Mouse (Mus musculus): ENCODE results near the gene Lgals8. TPM values are rescaled to one million over a fixed set of nuclear protein-coding genes. Genes with fewer than 3 reads are reported as not detected.

Gene Lgals8
- total RNA-seq, 1 experiment, result 8.0 TPM

- in situ Hi-C loops (cut with MboI; ENCODE audit: low sequenced_read_pairs in 2 of 2, unreplicated experiment in 2 of 2), result no loop called here
- H3K36me3 ChIP-seq (ENCODE audit: control insufficient read depth, insufficient read depth, low read length, poor library complexity, severe bottlenecking), result no peaks in the 10 kb centered on the region
- DNase-seq (ENCODE audit: low read depth, low spot score), result no peak
- H3K9ac ChIP-seq (ENCODE audit: insufficient read depth, low read depth, low read length, poor library complexity, severe bottlenecking), result no peak overlapping the region
- H3K4me3 ChIP-seq (ENCODE audit: insufficient read depth in 1 of 2, low read depth in 1 of 2, low read length in 2 of 2, poor library complexity in 1 of 2, severe bottlenecking in 1 of 2), result no peak overlapping the region
- no peaks in the 10 kb centered on the region for H3K9me3 ChIP-seq (ENCODE audit: control insufficient read depth, insufficient read depth, low read depth, low read length)
- no peak overlapping the region for H3K27ac ChIP-seq (ENCODE audit: insufficient read depth, low read depth, low read length, poor library complexity, severe bottlenecking)
- TF ChIP-seq CHD2 (IDR thresholded peaks at IDR 0.05; ENCODE audit: low read depth, low read length) (no peak), HCFC1 (IDR thresholded peaks at IDR 0.05; ENCODE audit: borderline replicate concordance, insufficient read depth, low read length) (no peak), ZC3H11A (IDR thresholded peaks at IDR 0.05; ENCODE audit: borderline replicate concordance, low read depth, low read length) (no peak), MAFK (IDR thresholded peaks at IDR 0.05; ENCODE audit: insufficient read depth, low read depth, low read length) (no peak), ZNF384 (IDR thresholded peaks at IDR 0.05; ENCODE audit: low read depth, low read length) (no peak)
- H3K4me1 ChIP-seq (ENCODE audit: control insufficient read depth in 2 of 2, insufficient read depth in 2 of 2, low read length in 2 of 2, poor library complexity in 1 of 2), result no peaks in the 10 kb centered on the region
These were observed 40.6 kb upstream of the Lgals8 start for GRCm38 (mm10) chr13:12505359-12505758.

DNA sequence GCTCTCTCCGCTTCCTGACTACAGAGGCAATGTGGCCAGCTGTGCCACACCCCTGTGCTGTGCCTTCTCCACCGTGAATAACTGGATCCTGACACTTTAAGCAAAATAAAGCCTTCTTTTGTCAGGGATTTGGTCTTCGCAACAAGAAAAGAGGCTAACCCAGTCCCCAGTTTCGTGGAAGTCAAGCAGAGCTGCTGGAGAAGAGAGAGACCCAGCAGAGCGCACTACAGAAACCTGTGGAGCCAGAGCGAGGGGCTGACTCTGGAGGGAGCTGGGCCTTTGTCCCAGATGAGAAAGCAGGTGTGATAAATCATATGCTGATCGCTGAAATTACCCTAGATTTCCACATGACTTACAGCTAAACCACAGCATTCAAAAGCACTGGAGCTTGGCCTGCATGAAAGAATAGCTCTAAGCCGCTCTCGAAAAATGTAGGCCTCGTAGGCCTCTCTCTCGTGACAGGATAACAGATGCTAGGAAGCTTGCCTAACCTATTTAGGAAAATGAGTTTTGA lies 38.6 kb upstream of the Lgals8 start:
- H3K4me3 ChIP-seq (ENCODE audit: insufficient read depth in 1 of 2, low read depth in 1 of 2, low read length in 2 of 2, poor library complexity in 1 of 2, severe bottlenecking in 1 of 2), result no peak overlapping the region
- no peak overlapping the region for H3K27ac ChIP-seq (ENCODE audit: insufficient read depth, low read depth, low read length, poor library complexity, severe bottlenecking)
- no peaks in the 10 kb centered on the region for H3K36me3 ChIP-seq (ENCODE audit: control insufficient read depth, insufficient read depth, low read length, poor library complexity, severe bottlenecking)
- no peaks in the 10 kb centered on the region for H3K9me3 ChIP-seq (ENCODE audit: control insufficient read depth, insufficient read depth, low read depth, low read length)
- no peak for TF ChIP-seq CHD2 (IDR thresholded peaks at IDR 0.05; ENCODE audit: low read depth, low read length)
- no peak for TF ChIP-seq ZNF384 (IDR thresholded peaks at IDR 0.05; ENCODE audit: low read depth, low read length)
- TF ChIP-seq MAFK (IDR thresholded peaks at IDR 0.05; ENCODE audit: insufficient read depth, low read depth, low read length), result no peak
- no peak for TF ChIP-seq HCFC1 (IDR thresholded peaks at IDR 0.05; ENCODE audit: borderline replicate concordance, insufficient read depth, low read length)
- no peak for TF ChIP-seq ZC3H11A (IDR thresholded peaks at IDR 0.05; ENCODE audit: borderline replicate concordance, low read depth, low read length)
- no peaks in the 10 kb centered on the region for H3K4me1 ChIP-seq (ENCODE audit: control insufficient read depth in 2 of 2, insufficient read depth in 2 of 2, low read length in 2 of 2, poor library complexity in 1 of 2)
- no peak overlapping the region for H3K9ac ChIP-seq (ENCODE audit: insufficient read depth, low read depth, low read length, poor library complexity, severe bottlenecking)
- in situ Hi-C loops (cut with MboI; ENCODE audit: low sequenced_read_pairs in 2 of 2, unreplicated experiment in 2 of 2), result no loop called here
- no peak for DNase-seq (ENCODE audit: low read depth, low spot score)

- H3K4me1 ChIP-seq (ENCODE audit: control insufficient read depth in 2 of 2, insufficient read depth in 2 of 2, low read length in 2 of 2, poor library complexity in 1 of 2), result no peaks in the 10 kb centered on the region
- H3K9me3 ChIP-seq (ENCODE audit: control insufficient read depth, insufficient read depth, low read depth, low read length), result no peaks in the 10 kb centered on the region
- H3K27ac ChIP-seq (ENCODE audit: insufficient read depth, low read depth, low read length, poor library complexity, severe bottlenecking), result no peak overlapping the region
- in situ Hi-C loops (cut with MboI; ENCODE audit: low sequenced_read_pairs in 2 of 2, unreplicated experiment in 2 of 2), result no loop called here
- no peaks in the 10 kb centered on the region for H3K36me3 ChIP-seq (ENCODE audit: control insufficient read depth, insufficient read depth, low read length, poor library complexity, severe bottlenecking)
- H3K4me3 ChIP-seq (ENCODE audit: insufficient read depth in 1 of 2, low read depth in 1 of 2, low read length in 2 of 2, poor library complexity in 1 of 2, severe bottlenecking in 1 of 2), result no peak overlapping the region
- TF ChIP-seq CHD2 (IDR thresholded peaks at IDR 0.05; ENCODE audit: low read depth, low read length), result no peak
- TF ChIP-seq HCFC1 (IDR thresholded peaks at IDR 0.05; ENCODE audit: borderline replicate concordance, insufficient read depth, low read length), result no peak
- no peak for TF ChIP-seq ZC3H11A (IDR thresholded peaks at IDR 0.05; ENCODE audit: borderline replicate concordance, low read depth, low read length)
- no peak for TF ChIP-seq MAFK (IDR thresholded peaks at IDR 0.05; ENCODE audit: insufficient read depth, low read depth, low read length)
- no peak for TF ChIP-seq ZNF384 (IDR thresholded peaks at IDR 0.05; ENCODE audit: low read depth, low read length)
- no peak for DNase-seq (ENCODE audit: low read depth, low spot score)
- no peak overlapping the region for H3K9ac ChIP-seq (ENCODE audit: insufficient read depth, low read depth, low read length, poor library complexity, severe bottlenecking)
These were observed 38.0 kb upstream of the Lgals8 start for GRCm38 (mm10) chr13:12502665-12503237.

DNA sequence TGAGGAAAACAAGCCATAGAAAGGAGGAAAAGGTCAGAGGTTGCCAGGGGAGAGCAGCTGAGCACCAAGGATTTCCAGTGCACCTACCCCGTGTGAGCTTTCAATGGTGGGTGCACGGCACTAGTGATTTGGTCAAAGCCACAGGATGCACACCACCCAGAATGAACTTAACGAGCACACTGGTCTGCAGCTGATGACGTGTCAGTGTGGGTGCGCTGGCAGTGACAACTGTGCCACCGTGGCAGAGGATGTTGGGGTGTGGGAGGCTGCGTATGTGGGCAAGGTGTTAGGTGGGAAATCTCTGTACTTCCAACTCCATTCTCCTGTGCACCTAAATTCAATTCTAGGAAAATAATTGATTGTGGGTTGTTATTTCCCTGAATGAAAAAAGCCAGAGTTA lies 34.4 kb upstream of the Lgals8 start:
- Histone ChIP-seq H3K9ac (ENCODE audit: insufficient read depth, low read depth, low read length, poor library complexity, severe bottlenecking) (no peak overlapping the region), H3K36me3 (ENCODE audit: control insufficient read depth, insufficient read depth, low read length, poor library complexity, severe bottlenecking) (no peaks in the 10 kb centered on the region), H3K27ac (ENCODE audit: insufficient read depth, low read depth, low read length, poor library complexity, severe bottlenecking) (no peak overlapping the region), H3K4me3 (ENCODE audit: insufficient read depth in 1 of 2, low read depth in 1 of 2, low read length in 2 of 2, poor library complexity in 1 of 2, severe bottlenecking in 1 of 2) (no peak overlapping the region), H3K9me3 (ENCODE audit: control insufficient read depth, insufficient read depth, low read depth, low read length) (no peaks in the 10 kb centered on the region), H3K4me1 (ENCODE audit: control insufficient read depth in 2 of 2, insufficient read depth in 2 of 2, low read length in 2 of 2, poor library complexity in 1 of 2) (no peaks in the 10 kb centered on the region)
- DNase-seq (ENCODE audit: low read depth, low spot score), result no peak
- TF ChIP-seq CHD2 (IDR thresholded peaks at IDR 0.05; ENCODE audit: low read depth, low read length), result no peak
- TF ChIP-seq HCFC1 (IDR thresholded peaks at IDR 0.05; ENCODE audit: borderline replicate concordance, insufficient read depth, low read length), result no peak
- no peak for TF ChIP-seq ZC3H11A (IDR thresholded peaks at IDR 0.05; ENCODE audit: borderline replicate concordance, low read depth, low read length)
- no peak for TF ChIP-seq MAFK (IDR thresholded peaks at IDR 0.05; ENCODE audit: insufficient read depth, low read depth, low read length)
- TF ChIP-seq ZNF384 (IDR thresholded peaks at IDR 0.05; ENCODE audit: low read depth, low read length), result no peak
- in situ Hi-C loops (cut with MboI; ENCODE audit: low sequenced_read_pairs in 2 of 2, unreplicated experiment in 2 of 2), result no loop called here
